Mouse (Mus musculus) cerebellum, adult 11-12 months (tissue): ENCODE data around the gene Dlgap1.

Experiments used
- DNase-seq: peaks from one replicate; pipeline ENCODE4 v3.0.0; 2022

Dlgap1 gene

GRCm38 (mm10) chr17:70741696-70742095, 772.8 kb downstream of the Dlgap1 start:
- DNase-seq: no peak

DNA sequence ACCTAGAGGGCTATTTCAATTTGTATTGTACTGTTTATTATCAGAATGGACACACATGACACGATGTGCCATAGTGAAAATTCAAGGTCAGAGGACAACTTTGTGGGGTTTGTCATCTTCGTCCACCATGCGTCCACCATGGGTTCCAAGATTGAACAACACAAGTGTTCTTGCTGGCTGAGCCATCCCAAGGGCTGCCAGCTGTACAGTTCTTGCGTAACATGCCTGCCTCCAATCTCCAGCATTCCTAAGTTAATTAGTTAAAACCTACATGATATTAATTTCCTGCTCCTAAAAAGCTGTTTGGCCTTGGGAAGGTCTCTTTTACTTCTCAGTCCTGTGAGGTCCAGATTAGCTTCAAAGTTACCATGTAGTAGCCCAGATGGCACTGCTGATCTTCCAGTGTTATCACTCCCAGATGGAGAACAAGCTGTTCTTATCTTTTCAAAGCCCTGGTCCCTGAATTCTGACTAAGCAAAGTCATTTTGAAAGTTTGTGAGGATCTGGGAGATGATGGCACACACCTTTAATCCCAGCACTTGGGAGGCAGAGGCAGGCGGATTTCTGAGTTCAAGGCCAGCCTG, 775.8 kb downstream of the Dlgap1 start:
- DNase-seq: no peak

- no peak for DNase-seq
Measured at GRCm38 (mm10) chr17:70745385-70745784, 776.5 kb downstream of the Dlgap1 start.

DNA sequence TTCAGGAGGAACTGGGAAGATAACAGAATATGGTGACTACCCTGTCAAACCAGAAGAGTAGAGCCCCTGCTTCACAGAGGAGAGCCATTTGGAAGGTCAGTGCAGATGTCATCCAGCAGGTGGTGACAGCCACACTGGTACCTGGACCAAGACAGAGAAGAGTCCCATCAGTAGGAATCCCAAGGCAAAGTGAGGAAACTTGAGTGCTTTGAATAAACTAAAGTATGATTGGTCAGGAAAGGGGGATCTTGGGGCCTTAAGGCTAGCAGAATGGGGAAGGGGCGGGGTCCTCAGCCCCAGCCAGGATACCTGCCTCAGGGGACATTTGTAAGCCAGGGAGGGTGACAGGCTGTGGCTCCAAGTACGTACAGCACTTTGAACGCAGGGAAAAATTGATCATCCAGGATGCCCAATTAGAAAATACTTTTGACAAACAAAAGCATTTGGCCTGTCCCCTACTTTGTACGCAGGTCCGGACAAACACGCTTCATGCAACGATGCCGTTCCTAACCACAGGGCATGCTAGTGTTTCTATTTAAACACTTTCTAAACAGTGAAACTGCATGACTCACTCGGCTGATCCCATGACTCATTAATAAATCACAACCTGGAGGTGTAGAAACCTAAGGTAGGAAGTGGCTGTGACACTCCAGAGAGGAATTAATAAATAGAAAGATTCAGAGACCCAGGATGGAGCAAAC, 777.7 kb downstream of the Dlgap1 start:
- DNase-seq: no peak

DNA sequence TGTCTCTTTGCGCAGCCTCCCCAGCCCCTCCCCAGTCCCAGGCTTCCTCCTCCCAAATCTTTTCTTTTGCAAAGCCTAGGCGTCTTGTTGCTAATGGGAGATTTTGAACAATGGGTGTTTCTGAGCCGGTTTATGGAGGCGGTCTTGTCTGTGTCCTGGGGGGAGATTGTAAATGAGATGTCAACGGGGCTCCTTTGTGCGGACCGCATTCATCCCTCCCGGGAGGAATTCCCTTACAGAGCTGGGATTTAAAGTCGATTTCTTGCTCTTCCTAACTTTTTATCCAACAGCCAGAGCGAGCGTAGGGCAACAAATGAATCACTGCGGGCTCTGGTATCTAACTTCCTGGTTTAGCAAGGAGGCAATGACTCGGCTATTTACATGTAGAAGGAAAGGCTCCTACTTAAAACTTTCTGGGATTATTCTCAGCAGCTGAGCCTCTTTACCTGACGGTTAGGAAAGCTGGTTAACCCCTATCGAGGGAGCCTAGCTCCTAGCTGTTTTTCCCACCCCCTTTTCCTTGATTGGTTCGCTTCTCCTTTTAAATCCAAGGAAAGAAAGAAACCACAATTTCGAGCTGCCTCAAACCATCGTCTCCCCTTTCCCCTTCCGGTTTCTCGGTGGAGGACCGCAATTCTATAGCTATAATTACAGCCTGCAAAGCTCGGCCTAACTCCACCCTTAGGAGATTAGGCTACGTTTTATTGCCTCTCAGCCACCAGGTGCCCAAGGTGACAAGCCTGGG, 779.0 kb downstream of the Dlgap1 start:
- DNase-seq: no peak

DNA sequence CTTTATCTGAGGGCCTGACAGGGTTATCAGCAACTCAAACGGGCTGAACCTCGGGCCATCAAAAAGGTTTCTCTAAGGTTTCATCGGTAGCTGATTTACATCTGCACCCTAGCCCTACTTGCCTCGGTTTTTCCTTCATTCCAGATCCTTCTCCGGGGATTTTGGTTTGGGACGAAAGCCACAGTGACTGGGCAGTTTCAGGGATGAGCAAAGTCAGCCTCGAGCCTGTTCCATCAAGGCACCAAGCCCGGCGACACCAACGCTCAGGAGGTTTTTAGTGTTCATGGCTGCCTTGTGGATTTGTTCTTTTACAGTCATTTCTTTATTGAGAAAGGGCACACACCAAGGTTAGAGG, 779.6 kb downstream of the Dlgap1 start:
- DNase-seq: no peak

DNA sequence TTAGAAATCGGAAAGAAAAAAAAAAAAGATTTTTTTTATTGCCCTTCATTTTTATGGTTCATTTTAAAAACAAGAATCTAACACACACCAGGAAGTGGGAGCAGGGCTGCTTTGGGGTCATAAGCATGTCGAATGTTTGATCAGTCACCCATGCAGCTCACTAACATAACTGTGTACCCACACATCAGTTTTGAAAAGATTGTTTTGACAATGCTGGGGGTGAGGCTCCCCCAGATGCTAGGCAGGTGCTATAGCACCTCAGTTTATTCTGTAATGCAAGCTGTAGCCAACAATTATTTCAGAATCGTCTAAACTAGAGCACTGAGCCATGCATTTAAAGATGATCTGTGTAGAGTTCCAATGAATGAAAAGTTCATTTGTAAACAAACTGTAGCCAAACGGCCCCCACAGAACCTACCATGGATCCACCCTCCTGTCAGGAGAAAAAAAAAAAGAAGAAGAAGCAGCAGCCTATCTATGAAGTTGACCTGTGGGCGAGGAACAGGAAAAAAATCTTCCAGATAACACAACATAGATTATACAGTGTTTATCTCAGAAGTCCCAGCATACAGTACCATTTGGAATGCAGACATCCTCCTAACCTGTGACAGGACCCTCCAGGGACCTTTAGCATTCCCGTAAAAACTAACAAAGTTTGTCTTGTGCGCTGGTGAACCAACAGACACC, 780.2 kb downstream of the Dlgap1 start:
- DNase-seq: no peak

DNA sequence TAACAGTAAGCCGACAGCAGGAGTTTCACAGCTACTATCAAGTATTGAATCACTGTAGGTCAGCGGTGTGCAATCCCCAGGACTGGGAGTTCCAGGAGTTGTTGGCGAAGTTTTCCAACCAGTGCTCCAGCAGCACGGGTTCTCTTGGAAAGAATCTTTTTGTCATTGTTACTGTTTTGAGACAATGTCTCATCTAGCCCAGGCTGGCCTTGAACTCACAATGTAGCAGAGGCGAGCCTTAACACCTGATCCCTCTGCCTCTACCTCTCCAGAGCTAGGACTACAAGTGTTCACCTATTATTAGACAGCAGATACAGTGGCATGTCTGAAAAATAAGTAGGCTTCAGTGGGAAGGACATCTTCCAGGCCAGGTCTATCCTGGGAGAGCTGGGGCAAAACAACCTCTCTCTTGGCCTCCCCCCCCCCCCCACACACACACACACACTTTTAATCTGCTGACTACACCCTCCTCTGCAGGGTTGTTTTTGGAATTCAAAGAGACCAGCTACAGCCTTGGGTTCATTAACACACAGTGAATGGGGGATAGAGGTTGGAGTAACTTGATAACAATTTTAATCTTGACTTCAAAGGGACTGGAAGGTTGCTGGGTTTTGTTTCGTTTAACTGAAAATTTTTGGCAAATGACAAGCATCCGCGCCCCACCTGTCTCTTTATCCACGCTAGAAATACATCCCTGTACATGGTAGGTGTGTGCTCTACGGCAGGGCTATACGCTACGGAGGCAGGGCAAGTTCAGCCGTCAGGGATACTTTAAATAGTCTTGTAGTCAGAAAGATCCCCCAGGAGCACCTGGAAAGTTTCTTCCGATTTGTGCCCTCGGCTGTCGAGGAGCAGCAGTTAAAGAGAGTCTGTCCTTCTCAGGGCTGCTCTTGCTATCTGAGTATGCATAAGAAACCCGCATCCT, 781.6 kb downstream of the Dlgap1 start:
- DNase-seq: no peak

DNA sequence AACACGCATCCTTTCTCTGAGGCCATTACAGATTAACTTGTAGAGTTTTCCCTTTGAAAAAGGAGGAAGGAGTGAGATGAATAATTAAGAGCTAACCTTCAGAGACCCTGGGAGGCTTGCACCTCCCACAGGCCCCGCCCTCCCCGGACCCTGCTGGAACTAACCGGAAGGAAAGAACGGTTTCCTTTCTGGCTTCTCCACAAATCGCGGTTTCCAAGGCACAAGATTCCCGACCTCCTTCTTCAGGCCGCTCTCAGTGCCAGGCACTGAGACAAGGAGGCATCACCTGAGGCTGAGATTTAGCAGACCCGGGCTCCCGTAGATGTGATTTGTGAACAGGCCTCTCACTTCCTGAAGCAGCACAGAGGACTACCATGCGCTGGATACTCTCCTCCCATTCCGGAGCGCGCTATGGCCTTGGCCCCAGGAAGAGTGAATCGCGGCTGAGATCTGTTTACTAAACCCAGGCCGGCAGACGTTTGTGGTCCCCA, 782.3 kb downstream of the Dlgap1 start:
- no peak for DNase-seq

GRCm38 (mm10) chr17:70751676-70752075, 782.8 kb downstream of the Dlgap1 start:
- DNase-seq: no peak

DNA sequence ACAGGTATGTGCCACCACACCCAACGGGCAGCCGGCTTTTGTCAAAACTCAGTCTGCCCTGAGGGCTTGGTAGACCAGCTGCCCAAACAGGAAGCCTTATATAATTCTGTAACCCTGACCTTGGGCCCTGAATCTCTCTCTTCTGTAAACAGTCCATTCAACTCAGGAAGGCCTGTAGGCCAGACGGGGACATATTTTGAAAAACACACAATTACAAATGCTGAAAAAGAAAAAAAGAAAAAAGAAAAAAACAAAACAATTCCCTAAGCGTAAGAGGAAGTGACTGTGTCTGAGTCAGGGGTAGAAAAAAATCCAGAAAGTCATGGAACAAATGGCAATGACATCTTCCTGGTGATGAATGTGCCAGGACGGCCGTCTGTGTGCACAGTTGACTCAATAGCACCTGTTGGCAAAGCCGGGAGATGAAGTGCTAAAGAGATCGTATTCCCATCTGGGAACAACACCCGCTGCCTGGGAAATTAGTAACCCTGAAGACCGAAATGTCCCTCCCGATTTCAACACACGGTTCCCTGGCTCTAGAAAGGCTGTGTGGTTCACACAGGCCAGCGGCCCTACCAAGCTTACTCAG, 784.7 kb downstream of the Dlgap1 start:
- DNase-seq: no peak

GRCm38 (mm10) chr17:70754041-70754440, 785.2 kb downstream of the Dlgap1 start:
- DNase-seq: no peak

GRCm38 (mm10) chr17:70754638-70755037, 785.8 kb downstream of the Dlgap1 start:
- DNase-seq: no peak

DNA sequence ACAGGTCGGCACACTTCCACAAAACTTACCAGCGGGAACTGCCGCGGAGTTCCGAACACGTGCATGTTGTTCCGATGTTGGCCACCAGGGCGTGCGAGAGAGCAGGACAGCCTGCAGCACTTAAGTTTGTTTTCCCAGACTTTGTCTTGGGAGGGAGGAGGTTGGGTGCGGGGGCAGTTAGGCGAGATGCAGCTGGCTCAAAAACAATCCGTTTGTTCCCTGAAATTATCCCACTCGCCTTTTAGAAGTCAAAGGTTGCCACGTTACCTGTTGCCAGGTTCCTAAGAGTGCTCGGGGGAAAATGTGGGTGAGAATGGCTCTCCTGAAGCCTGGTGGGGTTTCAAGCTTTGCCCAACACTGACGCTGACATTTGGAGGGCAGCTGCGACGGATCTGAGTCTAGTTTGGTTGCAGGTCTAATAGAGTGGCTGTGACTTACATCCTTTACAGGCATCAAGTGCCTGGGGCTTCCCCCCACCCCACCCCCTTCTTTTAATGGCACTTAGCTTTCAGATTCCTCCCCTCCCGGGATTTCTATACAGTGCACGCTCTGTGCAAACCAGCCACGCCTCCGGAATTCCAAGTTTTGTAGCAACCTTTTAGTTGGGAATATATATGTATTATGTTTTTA, 786.3 kb downstream of the Dlgap1 start:
- DNase-seq: peak; percentile 44

- no peak for DNase-seq
Measured at GRCm38 (mm10) chr17:70755669-70756263, 786.9 kb downstream of the Dlgap1 start.

GRCm38 (mm10) chr17:70762001-70762400, 793.1 kb downstream of the Dlgap1 start:
- DNase-seq: no peak

DNA sequence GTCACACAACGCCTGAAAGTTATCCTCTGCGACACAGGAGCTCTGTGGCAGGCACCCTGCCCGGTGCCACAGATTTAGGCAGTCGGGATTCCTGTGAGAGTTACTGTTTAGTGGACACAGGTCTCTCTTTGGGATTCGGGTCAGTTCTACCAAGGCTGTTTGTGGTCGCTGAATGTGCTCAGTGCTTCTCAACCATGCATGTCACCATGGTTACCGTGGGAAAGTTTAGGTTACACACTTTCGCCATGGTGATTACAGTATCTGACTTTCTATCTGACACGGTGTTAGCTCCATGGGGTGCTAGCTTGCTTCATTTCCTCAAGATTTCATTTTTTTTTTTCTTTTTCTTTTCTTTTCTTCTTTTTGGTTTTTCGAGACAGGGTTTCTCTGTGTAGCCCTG, 793.8 kb downstream of the Dlgap1 start:
- no peak for DNase-seq

- DNase-seq: no peak
Measured at GRCm38 (mm10) chr17:70765337-70765736, 796.5 kb downstream of the Dlgap1 start.

DNA sequence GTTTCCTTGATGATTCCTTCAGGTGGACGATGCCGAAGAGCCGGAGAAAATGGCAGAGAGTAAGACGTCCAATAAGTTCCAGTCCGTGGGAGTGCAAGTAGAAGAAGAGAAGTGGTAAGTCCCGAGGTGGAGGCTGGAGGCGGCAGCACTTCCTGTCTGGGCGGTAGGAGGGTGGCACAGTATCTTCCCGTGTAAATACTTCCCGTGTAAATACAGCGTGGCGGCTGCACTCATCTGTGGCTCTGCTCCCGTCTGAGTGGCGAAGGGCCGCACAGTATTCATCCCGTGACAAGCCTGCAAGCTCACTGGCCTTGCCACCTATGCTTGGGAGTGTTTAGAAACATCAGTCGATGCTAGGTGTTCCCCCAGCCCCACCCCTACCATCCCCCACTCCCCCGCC, 797.1 kb downstream of the Dlgap1 start:
- DNase-seq: no peak

GRCm38 (mm10) chr17:70772120-70772899, 803.4 kb downstream of the Dlgap1 start:
- DNase-seq: no peak
